ENCODE assay signal across 13 mouse cellular contexts in genomic region chr16:30416284-30416683, GRCm38 (mm10). TPM values are rescaled to one million over a fixed set of nuclear protein-coding genes. Genes with fewer than 3 reads are reported as not detected.
DNase-seq lines count a peak whose midpoint lies in the region; ATAC-seq and TF ChIP-seq lines count a peak whose summit lies in the region.
"Had no signal": no experiment of that assay in that cellular context is flagged by ENCODE, and none has a peak within 500 bp of the region (broad histone marks: within the 10 kb centered on the region; RNA-seq: fewer than 3 reads in every experiment).

No protein-coding gene starts in this region.

- no peaks in the 10 kb centered on the region for H3K27me3 ChIP-seq in midbrain, postnatal 0 days (ENCODE audit: insufficient read depth, low read length)

- no peak for ATAC-seq in midbrain, postnatal 0 days (ENCODE audit: low FRiP score)

- H3K4me1 ChIP-seq in midbrain, postnatal 0 days (ENCODE audit: insufficient read depth, low read length), result no peaks in the 10 kb centered on the region

- no peaks in the 10 kb centered on the region for H3K36me3 ChIP-seq in midbrain, postnatal 0 days (ENCODE audit: insufficient read depth, low read length)

- H3K9ac ChIP-seq in midbrain, postnatal 0 days (replicated peaks; ENCODE audit: low read length, poor library complexity, severe bottlenecking), result no peak overlapping the region
- H3K9ac ChIP-seq: liver, embryonic 14.5 days had no signal

- no peak for TF ChIP-seq CTCF in midbrain, postnatal 0 days (IDR thresholded peaks at IDR 0.05)

- H3K27ac ChIP-seq in midbrain, postnatal 0 days (ENCODE audit: low read depth, low read length), result no peak overlapping the region
- H3K27ac ChIP-seq: heart, adult 2 months; liver, embryonic 14.5 days had no signal

- DNase-seq in gastrocnemius, adult 18-20 months (ENCODE audit: low spot score), result peak; percentile 20
- DNase-seq in gastrocnemius, adult 8-10 months (ENCODE audit: low spot score in 2 of 2), result no peak
- peak; percentile 6 for DNase-seq in right cerebral cortex, postnatal 4 days
- no peak for DNase-seq in right cerebral cortex, postnatal 36 days (ENCODE audit: low spot score in 2 of 2)
- DNase-seq in large intestine, adult 2 months (ENCODE audit: low read depth, low spot score), result peak; percentile 75
- no peak for DNase-seq in midbrain, postnatal 0 days (ENCODE audit: low spot score)
- no peak for DNase-seq in thymus, postnatal 4 days
- no peak for DNase-seq in embryo, embryonic 11 days
- DNase-seq: B cell, adult 2 months; cerebellum, adult 18-20 months had no signal

- H3K4me3 ChIP-seq in midbrain, postnatal 0 days (ENCODE audit: low read depth, low read length), result no peak overlapping the region
- H3K4me3 ChIP-seq: erythroblast, embryonic 14.5 days; heart, adult 2 months had no signal

- WGBS in large intestine, adult 2 months, result 19% methylated on average over 5 of the region's 5 CpGs
- 83% methylated on average over 5 of the region's 5 CpGs for WGBS in midbrain, postnatal 0 days

- no peaks in the 10 kb centered on the region for H3K9me3 ChIP-seq in midbrain, postnatal 0 days (ENCODE audit: low read length)

- no peak overlapping the region for H3K4me2 ChIP-seq in midbrain, postnatal 0 days (ENCODE audit: low read depth, low read length, poor library complexity, severe bottlenecking)

RNA-seq across cellular contexts. Expression of gene Atp13a3, which starts 10.5 kb away (rescaled TPM):
- total RNA-seq in gastrocnemius, adult 18-20 months (2021), result 10 to 100 TPM; 29.7 to 34.1 TPM
- 10 to 100 TPM; 30.2 to 43.7 (median 36.2) TPM for total RNA-seq in gastrocnemius, adult 8-10 months (2022)
- polyA plus RNA-seq in large intestine, adult 2 months (2012; rRNA removed), result 16.3 and 27.6 TPM in 2 replicates
- 34.1 and 40.4 TPM in 2 replicates for total RNA-seq in midbrain, postnatal 0 days (2014; rRNA removed)
- polyA plus RNA-seq in midbrain, postnatal 0 days (2015; fragmentation: Nextera tagmentation; extraction: Ambion mirVana), result 4.9 and 7.2 TPM in 2 replicates

Comparison
In these comparisons a context has a peak if more than half of its experiments do, and no peak if none do; other contexts are left out.
1. DNase-seq: peak in gastrocnemius, adult 18-20 months (single experiment), right cerebral cortex, postnatal 4 days (single experiment) and large intestine, adult 2 months (single experiment); none in gastrocnemius, adult 8-10 months (0 of 2), right cerebral cortex, postnatal 36 days (0 of 2), midbrain, postnatal 0 days (single experiment), thymus, postnatal 4 days (single experiment) and embryo, embryonic 11 days (single experiment).